Mouse (Mus musculus): ENCODE data around the gene Sphk1.
A peak's percentile ranks its signal among the peaks of the same experiment; 100 is the strongest.

The Sphk1 gene

DNA sequence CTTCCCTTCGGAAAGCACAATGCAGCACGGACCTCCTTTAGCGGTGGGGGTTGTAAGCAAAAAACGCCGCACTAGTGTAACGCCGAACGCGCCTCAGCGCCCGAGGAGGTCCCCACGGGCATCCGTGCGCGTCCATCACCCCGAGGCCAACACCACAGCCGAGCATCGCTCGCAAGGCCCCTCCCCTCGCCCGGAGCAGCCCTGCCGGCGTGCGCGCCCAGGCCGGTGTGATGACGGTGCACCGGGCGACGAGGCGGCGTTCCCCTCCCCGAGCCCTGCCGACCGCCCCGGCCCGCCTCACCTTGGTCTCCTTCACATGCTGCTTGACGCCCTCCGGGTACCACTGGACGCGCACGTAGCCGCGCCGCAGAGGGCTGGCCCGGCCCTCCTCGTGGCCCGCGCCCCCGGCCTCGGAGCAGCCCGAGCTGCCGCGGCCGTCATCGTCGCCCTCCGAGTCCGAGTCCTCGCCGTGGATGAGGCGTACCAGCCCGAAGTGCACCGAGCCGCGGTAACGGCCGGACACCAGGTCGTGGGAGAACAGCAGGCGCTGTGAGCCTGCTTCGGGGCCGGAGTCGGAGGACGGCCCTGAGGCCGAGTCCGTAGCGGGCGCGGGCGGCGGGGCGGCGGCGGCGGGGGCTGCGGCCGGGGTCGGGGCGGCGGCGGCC lies 50.1 kb downstream of the Sphk1 start:
- peak; percentile 55 to 63 for DNase-seq

- DNase-seq: peak; percentile 91 to 92
Measured at GRCm38 (mm10) chr11:116581376-116581814, 50.7 kb downstream of the Sphk1 start, which contains the start of gene Ube2o. TSS of gene Ube2o (minus strand) at chr11:116581447.

DNA sequence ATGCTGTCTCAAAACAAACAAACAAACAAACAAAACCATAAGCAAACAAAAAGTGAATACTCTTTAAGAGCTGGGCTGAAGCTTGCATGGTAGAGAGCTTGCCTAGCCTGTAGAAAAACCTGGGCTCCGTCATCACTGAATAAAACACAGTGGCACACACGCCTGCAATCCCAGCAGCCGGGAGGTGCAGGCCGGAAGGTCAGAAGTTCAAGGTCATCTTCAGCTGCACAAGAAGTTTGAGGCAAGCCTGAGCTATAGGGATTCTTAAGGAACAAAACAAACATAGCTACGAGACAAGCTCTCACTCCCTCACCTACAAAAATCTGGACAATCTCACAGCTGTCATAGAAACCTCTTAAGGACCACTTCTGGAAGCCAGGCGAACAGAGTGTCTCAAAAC lies 55.0 kb downstream of the Sphk1 start:
- DNase-seq: no peak
